Mouse (Mus musculus) cerebral cortex, adult 2 months (tissue): Measurements from ENCODE around the gene Klf12.

Experiments used
- WGBS: fragments of 180-500 bp; shearing (Covaris S2); methylation state at CpG from one replicate; pipeline ENCODE4 v1.1.7; 2018; 5-methylcytosine and 5-hydroxymethylcytosine counted together

Gene Klf12

DNA sequence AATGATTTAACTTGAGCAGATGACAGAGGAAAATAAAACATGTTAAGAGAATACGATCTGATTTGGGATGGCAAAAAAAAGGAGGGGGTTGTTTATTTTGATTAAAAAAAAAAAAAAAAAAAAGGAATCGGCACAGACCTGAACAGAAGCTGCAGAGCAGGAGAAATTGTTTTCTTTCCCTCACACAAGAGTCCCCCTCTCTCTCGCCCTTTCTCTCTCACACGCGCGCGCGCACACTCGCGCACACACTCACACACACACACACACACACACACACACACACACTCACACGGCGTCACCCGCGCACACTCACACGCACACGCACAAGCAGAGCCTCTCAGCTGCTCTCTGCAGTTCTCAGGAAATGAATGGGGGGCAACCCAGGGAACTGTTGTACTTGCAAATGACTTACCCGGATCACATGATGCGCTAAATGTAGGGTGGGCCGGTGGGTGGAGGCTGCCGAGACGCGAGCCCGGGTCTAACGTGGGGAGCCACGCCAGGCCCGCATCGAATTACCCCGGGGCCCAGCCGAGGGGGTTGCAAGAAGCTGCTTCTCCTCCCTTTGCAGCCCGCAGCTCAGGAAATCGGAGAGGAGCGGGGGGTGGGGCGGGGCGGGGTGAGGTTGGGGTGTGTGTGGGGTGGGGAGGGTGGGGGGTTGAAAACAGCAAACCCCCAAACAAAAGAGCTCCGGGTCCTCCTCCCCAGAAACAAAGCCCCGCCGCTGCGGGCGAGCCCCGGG, at the start of gene Klf12:
Klf12 (minus strand) TSS at position 561 of the 742 bp plus-strand sequence.
- under 1% methylated on average over 39 of the region's 40 CpGs for WGBS

DNA sequence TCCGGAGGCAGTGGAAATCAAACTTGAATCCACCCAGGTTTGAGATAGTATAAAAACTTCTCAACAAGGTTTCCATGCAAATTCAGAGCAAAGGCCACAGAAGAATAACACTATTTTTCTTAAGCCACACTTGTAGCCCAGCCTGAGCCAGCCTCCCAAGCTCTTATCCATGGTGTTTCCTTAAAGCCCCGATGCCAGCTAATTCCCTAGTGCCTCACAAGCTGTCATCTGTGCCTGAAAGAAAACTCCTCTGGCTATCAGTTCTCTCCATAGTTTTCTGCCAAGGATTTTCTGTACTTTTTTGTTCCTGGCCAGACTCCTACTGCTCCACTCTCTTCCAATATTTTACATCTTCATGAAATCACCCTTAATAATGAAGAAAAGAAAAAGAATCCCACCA, 48.9 kb upstream of the Klf12 start:
- WGBS = 63% methylated on average over 2 of the region's 2 CpGs

DNA sequence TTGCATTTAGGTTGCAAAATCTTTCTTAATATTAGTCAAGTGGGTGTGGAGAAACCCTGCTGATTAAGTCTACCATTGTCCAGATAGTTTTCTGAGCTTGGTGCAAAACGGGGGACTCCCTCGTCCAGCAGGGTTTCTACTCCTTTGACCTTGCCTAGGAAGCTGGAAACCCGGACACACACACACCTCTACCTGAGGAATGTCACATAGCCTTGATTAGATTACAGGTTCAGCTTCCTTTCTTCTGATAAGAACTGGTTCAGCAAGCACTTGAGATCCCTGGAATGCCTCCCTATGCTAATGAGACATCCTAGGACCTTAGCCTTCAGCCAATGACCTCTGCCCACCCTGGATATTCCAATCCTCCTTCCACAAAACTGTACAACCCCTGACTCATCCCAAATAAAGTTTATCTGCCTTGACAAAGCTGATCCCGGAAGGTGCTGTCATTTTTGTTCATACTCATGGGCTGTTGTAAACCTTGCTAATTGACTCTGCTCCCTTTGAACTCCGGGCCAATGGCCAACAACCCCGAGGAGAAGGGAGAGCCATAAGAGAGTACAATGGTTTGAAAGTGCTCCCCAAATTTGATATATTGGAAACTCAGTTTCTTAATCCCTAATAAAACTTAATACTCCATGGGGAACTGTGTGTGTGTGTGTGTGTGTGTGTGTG, 44.3 kb upstream of the Klf12 start:
- 80% methylated on average over 6 of the region's 6 CpGs for WGBS

DNA sequence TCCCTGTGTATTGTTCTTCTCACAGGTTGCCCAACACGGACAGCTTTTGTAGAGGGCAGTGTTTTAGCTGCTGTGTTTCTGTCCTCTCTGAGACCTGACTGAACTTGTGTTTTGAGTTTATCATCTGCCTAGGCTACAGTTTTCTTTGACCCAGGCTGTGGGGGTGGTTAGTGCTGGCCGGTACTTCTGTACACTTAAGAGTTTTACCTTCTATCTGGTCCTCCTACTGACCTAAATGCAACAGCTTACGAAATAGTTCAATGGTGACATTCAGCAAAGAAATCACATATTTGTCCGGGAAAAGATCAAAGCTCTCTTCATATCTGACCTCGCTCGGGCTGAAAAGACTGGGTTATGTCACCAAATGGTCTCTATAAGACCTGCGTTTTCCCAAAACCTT, 39.8 kb upstream of the Klf12 start:
- 94% methylated on average over 7 of the region's 7 CpGs for WGBS

DNA sequence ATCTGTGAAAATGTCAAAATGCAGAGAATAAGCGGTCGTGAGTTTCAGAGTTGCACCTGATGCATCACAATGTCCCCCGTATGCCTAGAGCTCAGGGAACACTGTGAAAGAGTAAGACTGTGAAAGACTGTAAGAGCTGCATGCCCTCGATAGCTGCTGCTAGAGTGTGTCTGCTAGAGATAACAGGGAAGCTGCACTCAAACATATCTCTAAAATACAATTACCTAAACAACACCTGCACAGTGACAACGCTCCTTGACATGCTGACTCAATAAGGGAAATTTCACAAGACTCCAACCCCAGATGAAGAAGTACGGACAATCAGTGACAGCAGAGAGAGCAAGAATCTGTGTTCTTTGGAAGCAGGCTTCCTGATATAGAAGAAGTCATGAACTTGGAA, 37.5 kb upstream of the Klf12 start:
- WGBS = 98% methylated on average over 6 of the region's 6 CpGs

DNA sequence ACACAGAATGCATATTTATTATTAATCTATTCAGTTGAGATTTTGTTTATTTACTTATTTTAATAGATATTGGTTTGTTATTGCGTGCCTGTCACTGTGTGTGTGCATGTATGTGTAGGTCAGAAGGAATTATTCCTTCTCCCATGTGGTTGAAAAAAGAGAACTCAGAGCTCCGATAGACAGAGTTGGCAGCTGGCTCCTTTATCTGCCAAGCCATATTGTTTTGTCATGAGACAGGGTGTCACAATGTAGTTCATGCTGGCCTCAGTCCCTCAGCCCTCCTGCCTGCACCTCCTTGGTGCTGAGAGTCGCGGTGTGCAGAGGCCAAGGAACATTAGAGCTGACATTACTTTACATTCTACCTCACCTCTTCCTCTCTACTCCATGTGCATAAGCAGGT, 32.3 kb upstream of the Klf12 start:
- 66% methylated on average over 4 of the region's 4 CpGs for WGBS

DNA sequence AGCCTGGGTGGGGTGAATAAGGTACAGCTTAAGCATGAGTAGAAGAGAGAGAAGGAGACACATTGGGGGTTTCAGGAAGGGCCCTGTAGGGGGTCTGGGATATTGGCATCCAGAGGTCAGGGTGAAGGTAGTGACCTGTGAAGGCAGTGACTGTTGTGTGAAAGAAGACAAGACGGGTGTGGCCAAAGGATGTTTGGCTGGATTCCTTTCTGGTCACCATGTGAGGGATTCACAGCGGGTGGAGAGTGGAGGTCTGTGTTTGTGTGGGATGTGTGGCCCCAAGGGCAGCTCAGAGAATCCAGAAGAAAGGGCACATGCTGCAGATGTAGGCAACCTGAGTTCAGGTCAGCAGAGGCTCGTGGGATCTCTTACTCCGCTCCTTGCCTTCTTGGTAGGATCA, 29.6 kb upstream of the Klf12 start:
- 84% methylated on average over 4 of the region's 4 CpGs for WGBS

DNA sequence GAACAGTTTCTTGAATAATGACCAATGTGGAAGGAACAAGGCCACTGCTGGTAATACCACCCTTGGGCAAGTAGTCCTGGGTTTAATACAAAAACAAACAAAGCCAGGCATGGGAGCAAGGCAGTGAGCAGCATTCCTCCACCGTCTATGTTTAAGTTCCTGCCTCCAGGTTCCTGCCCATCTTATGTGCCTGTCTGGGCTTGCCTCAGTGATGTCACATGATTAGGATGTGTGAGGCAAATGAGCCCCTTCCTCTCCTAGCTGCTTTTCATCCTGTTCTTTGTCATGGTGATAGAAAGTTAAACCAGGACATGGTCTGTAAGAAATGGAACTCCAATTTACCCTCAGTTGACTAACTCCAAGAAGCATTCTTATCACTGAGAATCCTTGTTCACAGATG, 16.4 kb upstream of the Klf12 start:
- 86% methylated on average over 1 of the region's 1 CpGs for WGBS

DNA sequence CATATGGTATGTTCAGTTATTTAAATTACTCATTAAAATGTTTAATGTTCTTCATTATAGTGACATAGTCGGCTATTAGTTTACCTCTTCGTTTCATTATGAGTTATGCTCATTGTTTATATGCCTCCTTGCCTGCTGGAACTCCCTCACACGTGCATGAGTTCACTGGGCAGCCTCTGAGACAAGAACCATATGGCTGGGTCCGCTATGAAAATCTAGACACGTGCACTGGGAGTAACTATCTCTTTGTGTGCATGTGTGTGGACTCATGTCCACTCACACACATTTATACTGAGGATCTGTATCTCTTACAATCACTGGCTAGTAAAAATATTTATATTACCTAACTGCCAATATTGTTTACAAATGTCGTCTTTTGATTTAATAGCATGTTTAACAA, 14.4 kb upstream of the Klf12 start:
- WGBS = 73% methylated on average over 6 of the region's 6 CpGs

DNA sequence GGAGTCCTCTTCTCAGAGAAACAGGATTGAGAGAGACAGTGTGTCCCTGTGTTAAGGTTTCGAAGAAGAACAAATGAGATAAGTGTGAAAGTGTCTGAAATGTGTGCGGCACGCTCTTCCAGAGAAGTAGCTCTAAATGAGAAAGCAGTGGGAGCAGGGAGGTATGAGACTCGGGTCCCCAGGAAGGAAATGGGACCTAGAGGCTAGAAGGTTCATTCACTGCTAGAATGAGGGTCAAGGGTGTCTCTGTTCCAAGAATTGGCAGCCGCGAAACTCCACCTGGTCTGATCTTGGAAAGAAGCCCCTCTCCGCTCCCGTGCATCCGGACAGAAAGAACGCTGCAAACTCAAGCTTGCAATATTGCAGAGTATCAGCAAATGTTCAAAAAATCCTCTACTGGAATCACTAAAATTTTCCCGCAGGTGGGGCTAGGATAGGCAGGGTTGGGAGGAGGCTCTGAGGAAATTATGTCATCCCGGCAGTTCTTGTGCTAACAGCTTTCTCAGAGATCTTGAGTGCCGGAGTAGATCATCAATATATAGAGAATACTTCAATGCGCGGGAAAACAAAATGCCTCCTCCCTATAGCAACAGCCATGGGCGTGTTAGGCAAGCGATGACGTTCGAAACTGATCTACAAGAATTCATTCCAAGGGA, 2.2 kb upstream of the Klf12 start:
- 9% methylated on average over 19 of the region's 19 CpGs for WGBS

DNA sequence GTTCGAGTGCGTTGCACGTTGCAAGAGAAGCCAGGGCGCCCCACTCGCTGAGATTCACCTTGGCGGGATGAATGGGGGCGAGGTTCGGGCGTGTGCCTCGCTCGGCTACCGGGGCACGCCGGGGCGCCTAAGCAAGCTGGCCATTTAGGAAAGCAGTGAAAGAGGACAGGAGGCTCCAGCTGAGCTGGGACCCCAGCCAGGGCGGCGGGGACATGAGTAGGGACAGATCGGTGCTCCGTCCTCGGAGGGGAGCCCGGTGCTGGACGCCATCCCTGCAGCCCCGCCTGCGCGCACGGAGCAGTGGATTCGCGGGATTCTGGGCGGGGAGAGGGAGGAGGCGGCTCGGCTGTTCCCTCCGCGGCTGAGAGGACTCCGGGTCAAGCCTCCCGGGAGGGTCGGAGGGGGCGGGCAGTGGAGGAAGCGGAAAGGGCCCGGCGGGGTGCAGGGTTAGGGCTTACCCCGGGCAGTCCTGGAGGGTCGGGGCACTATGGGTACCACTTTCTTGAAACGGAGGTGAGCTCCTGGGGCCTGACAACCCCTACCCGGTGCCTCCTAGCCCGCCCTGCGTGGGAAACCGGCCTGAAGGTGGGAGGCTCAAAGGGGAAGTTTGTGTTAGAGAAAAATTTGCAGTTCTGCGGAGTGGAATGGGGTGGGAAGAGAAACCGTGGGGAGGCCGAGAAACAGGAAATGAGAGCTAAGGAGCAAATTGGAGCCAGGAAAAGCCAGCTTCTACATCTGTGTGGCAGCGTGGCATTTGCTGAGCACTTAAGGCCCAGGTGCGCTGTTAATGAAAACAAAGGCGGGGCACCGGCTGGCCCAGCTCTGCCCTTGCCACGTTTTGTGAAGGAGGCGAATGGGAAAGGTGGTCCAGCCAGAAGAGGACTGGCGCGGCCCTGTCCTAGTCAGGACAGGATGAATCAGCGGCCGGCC, 1.4 kb upstream of the Klf12 start:
- 1% methylated on average over 60 of the region's 60 CpGs for WGBS

DNA sequence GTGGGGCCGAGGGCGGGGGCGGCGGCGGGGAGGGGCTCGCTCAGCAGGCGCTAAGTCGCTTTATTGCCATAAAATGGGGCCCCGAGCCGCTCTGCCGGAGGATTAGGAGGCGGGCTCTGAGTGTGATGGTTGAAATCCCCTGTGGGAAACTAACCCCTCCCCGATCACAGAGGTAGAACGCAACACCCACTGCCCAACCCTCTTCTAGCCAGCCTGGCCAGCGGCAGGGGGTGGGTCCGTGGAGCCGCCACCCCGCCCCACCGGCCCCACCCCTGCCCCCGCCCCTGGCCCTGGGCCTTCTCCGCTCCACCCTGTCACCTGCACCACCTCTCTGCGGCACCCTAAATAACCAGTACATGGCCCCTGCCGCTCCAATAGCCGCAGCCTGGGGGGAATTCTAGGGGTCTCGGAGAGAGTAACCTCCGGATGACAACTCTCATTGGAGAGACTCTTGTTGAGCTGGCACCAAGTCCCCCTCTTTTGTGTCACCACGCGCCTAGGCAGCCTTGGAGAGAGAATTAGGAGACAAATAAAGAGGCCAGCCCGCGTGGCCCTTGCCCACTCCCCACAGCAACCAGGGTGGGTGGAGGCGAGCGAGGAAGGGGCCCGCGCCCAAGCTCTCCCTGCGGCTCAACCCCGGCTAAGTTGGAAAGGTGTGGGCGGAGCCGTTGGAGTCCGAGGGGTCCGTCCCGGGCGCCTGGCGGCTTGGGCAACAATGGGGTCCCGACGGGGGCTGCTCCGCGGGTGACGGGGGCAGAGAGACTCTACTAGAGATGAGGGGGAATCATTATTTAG, 579 bp upstream of the Klf12 start:
- under 1% methylated on average over 45 of the region's 48 CpGs for WGBS

DNA sequence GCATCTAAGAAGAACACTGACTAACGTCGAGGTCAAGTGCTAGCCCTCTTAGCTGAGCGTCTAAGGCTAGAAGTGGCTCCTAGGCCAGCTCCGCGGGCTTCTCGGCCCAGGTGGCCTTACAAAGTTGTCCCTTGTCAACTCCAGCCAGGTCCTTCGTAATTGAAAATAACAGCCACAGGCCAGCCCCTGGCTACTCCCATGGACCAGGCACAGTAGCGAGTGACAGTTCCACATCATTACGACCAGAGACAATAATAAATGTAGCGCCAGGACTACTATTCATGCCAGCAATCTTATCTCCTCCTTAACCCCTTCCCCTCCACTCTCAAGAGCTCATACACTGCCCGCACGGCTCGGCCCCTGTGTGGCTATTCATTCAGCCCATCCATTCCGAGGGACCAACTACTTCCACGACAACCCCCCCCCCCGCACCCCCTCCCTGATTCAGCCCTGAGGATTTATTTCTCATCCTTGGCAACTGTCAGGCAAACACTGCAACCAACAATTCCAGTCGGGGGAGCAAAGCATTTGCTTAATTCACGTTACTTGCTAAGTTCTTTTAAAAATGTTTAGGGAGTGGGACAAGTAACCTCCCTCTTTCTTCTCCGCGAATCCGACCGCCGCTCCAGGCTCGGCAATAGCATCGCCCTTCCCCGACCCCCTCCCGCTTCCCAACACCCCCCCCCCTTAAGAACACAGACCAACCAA, 914 bp downstream of the Klf12 start:
- WGBS = 1% methylated on average over 27 of the region's 27 CpGs

DNA sequence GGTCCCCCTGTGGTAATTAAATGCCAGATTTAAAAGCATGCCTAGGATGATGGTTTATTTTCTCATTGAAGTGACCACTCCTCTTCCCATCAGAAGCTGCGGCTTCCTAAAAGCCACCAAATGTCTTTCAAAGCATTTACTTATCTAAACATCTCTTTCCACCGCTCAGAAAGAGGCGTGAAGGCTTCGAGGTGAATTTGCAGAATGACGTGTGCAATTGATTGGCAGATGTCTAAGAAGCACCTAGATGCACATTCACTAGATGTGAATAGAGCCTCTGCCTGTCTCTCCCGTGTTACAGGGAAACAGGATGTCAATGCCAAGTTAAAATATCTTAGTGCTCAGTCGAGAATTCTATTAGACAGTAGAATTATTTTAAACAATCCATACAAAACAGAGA, 1.8 kb downstream of the Klf12 start:
- WGBS = 8% methylated on average over 7 of the region's 7 CpGs

DNA sequence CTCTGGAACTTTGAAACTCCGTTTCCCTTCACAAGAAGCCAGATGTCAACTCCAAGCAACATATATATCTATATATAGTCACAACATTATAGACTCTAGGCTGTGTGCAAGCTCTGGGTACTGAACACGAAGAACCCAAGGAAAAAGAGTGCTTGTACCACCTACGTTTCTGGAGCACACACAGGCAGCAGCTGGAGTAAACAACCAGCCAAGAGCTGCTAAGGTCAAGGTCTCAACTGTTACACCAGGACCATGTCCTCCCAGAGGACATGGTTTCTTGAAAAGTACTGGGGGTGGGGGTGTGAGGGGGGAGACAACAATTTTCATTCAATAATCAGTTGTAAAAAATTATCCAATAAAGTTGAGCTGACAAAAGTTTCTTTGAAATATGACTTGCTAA, 2.7 kb downstream of the Klf12 start:
- WGBS = 29% methylated on average over 3 of the region's 3 CpGs

DNA sequence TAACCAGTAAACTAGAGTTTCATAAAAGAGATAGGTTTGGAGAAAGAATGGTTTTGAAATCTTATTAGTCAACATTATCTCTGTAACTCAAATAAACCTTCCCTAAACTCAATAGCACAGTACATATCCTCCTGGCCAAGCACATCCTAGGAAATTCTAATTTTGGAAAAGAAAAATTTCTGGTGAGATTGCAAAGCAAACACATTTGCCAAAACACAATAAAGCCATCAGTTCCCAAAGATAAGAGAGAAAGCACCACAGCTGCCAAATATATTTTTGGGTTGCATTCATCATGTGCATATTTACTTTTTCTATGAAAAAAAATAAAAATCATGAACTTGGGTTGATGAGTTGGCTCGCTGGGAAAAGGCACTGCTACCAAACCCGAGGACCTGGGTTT, 10.3 kb downstream of the Klf12 start:
- WGBS = 70% methylated on average over 2 of the region's 2 CpGs

DNA sequence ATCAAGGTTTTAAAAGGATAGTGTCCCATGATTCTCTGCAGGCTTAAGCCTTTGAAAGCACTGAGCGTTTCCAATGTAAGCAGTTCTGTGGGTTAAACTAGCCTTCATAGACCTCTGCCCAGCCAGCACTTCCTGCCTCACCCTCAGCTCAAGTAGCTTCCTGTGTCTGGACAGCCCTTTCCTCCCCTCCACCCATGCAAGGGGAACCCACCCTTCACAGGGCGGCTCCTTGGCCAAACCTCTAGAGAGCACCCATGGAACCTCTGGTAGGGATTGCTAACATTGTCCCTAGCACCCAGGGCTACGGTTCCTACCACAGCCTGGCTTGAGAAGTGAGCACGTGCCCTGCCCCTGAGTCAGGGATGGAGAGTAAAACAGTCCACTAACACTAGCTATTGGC, 23.9 kb downstream of the Klf12 start:
- WGBS = 69% methylated on average over 4 of the region's 4 CpGs

DNA sequence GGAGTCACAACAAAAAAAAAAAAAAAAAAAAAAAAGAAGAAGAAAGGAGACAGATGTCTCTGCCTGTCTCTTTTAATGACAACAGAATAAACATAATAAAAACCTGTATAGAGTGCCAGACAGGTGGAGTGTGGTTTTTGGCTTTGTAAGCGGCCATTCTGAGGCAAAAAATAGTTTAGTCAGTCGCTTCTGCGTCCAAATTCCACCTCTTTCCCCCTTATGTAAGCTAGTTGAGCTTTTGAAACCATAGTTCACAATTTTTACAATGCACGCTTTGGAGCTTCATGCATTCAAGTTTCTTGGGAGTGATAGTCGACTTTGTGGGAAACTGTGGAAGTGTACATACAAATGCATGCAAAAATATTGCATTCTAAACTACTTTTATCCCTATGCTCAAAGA, 41.4 kb downstream of the Klf12 start:
- 81% methylated on average over 5 of the region's 5 CpGs for WGBS

DNA sequence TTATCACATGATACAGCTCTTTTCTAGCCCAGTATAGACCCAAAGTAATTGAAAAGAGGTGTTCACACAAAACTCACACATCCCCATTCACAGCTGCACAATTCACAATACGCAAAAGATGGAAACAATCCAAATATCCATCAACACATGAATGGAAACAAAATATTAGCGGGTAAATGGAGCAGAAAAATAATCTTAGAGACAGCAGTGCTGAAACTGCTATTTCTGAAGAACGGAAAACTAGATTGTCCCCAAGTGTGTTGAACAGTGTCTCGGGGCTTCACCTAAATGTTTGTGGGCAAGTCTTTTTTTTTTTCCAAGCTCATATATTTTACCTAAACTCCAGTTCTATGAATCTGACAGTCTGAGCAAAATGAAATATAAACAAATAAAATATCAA, 44.6 kb downstream of the Klf12 start:
- 74% methylated on average over 4 of the region's 4 CpGs for WGBS

DNA sequence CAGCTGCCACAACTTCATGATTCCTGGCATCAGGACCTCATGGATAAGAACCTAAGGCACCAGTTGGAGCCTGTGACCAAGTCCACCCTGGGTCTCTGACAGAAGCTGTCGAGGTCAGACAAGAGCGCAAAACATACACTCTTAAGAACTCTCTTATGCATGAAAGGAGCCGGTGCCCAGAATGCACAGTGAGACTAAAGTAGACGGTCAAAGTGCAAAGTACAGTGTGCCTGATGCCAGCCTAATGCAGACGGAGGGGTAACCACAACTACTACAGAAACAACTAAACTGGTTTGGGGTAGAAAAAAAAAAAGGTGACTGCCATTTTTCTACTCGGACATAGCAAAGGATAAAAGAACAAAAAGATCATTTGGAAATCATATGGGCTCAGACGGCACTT, 47.7 kb downstream of the Klf12 start:
- 93% methylated on average over 7 of the region's 7 CpGs for WGBS

DNA sequence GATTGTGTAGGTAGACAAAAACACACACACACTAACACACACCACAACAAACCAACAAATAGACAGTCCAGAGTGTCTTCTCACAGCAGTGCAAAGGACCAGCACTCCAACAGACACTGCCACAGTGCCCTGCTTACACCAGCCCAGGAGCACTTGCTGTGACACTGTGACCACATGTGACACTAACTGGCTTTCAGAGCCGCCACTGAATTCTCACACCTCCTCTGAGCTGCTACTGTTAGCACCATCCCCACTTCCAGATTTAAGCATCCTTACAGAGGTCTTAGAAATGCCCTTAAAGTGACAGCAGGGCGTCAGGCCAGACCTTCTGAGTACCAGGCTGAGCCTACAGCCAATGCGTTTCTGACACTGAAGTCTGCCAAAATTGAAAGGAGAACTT, 48.7 kb downstream of the Klf12 start:
- WGBS = 51% methylated on average over 3 of the region's 3 CpGs
